Mouse (Mus musculus): ENCODE data around the gene Dpy30.

GRCm38 (mm10) chr17:74363592-74363991, 39.8 kb upstream of the Dpy30 start:
- TF ChIP-seq EP300 (IDR thresholded peaks at IDR 0.05; ENCODE audit: low read depth) = no peak
- no peak for TF ChIP-seq CTCF (IDR thresholded peaks at IDR 0.05; ENCODE audit: low read depth)

Data from liver, embryonic 14.5 days (tissue).